Mouse (Mus musculus) bone marrow macrophage, adult 2 months (primary cell): ENCODE results near the gene Tbxas1.

Experiments
- CTCF ChIP-seq: IDR thresholded peaks from 2 replicates; pipeline ENCODE4 v1.5.1; 2012; ENCODE audit warnings: low read depth, mild to moderate bottlenecking, low read length, moderate library complexity
- POLR2A ChIP-seq: IDR thresholded peaks from 2 replicates; pipeline ENCODE4 v1.6.1; 2012; ENCODE audit warnings: mild to moderate bottlenecking, low read depth, low read length, borderline replicate concordance

- TF ChIP-seq CTCF (no peak), POLR2A (no peak)
These were observed 130.2 kb downstream of the Tbxas1 start for GRCm38 (mm10) chr6:39005267-39005944.
